Mouse (Mus musculus) cerebellum, adult 2 months (tissue): ENCODE measurements around the gene Nkx1-1.

ENCODE experiments used
- CTCF ChIP-seq: fragments of 200-500 bp; IDR thresholded peaks from 2 replicates; pipeline ENCODE4 v1.5.1; 2011; ENCODE audit warnings: low read depth, mild to moderate bottlenecking, control low read depth, low read length, moderate library complexity, borderline replicate concordance; ENCODE audit not compliant: insufficient read depth
- POLR2A ChIP-seq: fragments of 200-500 bp; IDR thresholded peaks from 2 replicates; pipeline ENCODE4 v1.6.1; 2011; ENCODE audit warnings: low read length, control low read depth, borderline replicate concordance; ENCODE audit not compliant: insufficient read depth

- TF ChIP-seq CTCF (no peak), POLR2A (no peak)
These were observed 46.2 kb downstream of the Nkx1-1 start for GRCm38 (mm10) chr5:33387550-33387949.
